Mouse (Mus musculus): ENCODE data around the gene Atp1a1.

- TF ChIP-seq POLR2A (IDR thresholded peaks at IDR 0.05; ENCODE audit: extremely low read depth, insufficient read depth, low read length) (no peak), CTCF (IDR thresholded peaks at IDR 0.05; ENCODE audit: low read depth, low read length) (no peak)
Observed at GRCm38 (mm10) chr3:101544116-101544515, 60.4 kb downstream of the Atp1a1 start.

Measured in liver, adult 2 months (tissue).